Mouse (Mus musculus): ENCODE data around the gene Ndufa8.

- TF ChIP-seq CTCF (IDR thresholded peaks at IDR 0.05; ENCODE audit: control insufficient read depth, insufficient read depth, insufficient read length) (no peak), MYOD1 (IDR thresholded peaks at IDR 0.05; ENCODE audit: control insufficient read depth, insufficient read length, low read depth) (no peak)
These were observed 48.1 kb upstream of the Ndufa8 start for GRCm38 (mm10) chr2:36097129-36097815.

Measured in C2C12 (cell line).